Comparison of ENCODE assay signal across 8 mouse cellular contexts in the genomic region with DNA sequence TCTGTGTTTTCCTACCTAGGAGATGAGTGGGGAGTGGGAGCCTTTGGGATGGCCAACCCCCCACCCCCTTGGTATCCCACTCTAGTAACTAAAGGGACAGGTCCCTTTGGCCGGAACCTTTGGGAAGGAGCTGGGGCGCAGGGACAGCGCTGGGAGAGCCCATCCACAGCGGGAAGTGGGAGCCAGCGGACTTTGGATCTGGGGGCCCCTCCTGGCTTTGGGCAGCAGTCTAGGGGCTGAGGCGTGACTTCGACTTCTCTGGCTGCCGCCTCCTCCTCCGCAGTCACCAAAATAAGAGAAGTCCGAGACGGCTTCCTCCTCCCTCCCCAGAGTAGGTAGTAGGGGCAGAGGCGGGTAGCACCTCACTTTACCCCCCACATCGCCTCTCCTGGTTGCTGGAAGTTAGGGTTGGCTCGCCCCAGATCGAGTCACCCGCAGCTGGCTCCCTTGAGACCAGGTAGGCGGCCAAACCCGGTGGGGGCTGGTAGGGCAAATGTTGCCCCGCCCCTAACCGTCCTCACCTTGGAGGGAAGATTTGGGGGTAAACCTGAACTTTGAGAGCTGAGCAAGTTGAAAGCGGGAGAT. TPM values are rescaled to one million over a fixed set of nuclear protein-coding genes. Genes with fewer than 3 reads are reported as not detected.
DNase-seq lines count a peak whose midpoint lies in the region; ATAC-seq lines count a peak whose summit lies in the region.

A gene (plus strand): TSS at position 282 of the 585 bp plus-strand sequence.

- H3K9ac ChIP-seq in forebrain, embryonic 13.5 days, result no peak within 1 kb of the TSS
- H3K9ac ChIP-seq in midbrain, embryonic 13.5 days (replicated peaks), result 0 out of 2 replicates have a peak within 1 kb of the TSS, but pooled peaks have one; percentile 36

- ATAC-seq in forebrain, embryonic 13.5 days, result no peak
- ATAC-seq in midbrain, embryonic 13.5 days, result no peak

- WGBS in forebrain, embryonic 13.5 days, result 6% methylated on average over 20 of the region's 21 CpGs
- 8% methylated on average over 21 of the region's 21 CpGs for WGBS in midbrain, embryonic 13.5 days

- DNase-seq in heart, adult 11 months, result peak; percentile 94
- no peak for DNase-seq in heart, postnatal 36 days
- peak; percentile 39 for DNase-seq in kidney, postnatal 10 days
- peak; percentile 84 for DNase-seq in thymus, postnatal 25 days
- DNase-seq in urinary bladder, postnatal 14 days (ENCODE audit: low spot score), result no peak
- no peak for DNase-seq in layer of hippocampus, postnatal 14 days (ENCODE audit: low spot score in 2 of 2)

- intact Hi-C loops in heart, postnatal 36 days (cut with DNase I), result loop anchor here (2.0 kb wide), 1 partner anchor 13 kb away; no protein-coding TSS in a partner anchor

- H3K27ac ChIP-seq in forebrain, embryonic 13.5 days, result no peak within 1 kb of the TSS
- 0 out of 2 replicates have a peak within 1 kb of the TSS, but pooled peaks have one; percentile 39 for H3K27ac ChIP-seq in midbrain, embryonic 13.5 days

- H3K4me2 ChIP-seq in forebrain, embryonic 13.5 days, result peak within 1 kb of the TSS; percentile 42
- H3K4me2 ChIP-seq in midbrain, embryonic 13.5 days (replicated peaks), result peak within 1 kb of the TSS; percentile 46

- H3K27me3 ChIP-seq in forebrain, embryonic 13.5 days, result peaks cover 54% of the 10 kb centered on the region
- peaks cover 58% of the 10 kb centered on the region for H3K27me3 ChIP-seq in midbrain, embryonic 13.5 days

- no peaks in the 10 kb centered on the region for H3K36me3 ChIP-seq in forebrain, embryonic 13.5 days (ENCODE audit: poor library complexity, severe bottlenecking)
- no peaks in the 10 kb centered on the region for H3K36me3 ChIP-seq in midbrain, embryonic 13.5 days

- no peaks in the 10 kb centered on the region for H3K9me3 ChIP-seq in forebrain, embryonic 13.5 days (replicated peaks)
- H3K9me3 ChIP-seq in midbrain, embryonic 13.5 days, result no peaks in the 10 kb centered on the region

- H3K4me3 ChIP-seq in forebrain, embryonic 13.5 days, result no peak within 1 kb of the TSS
- peak within 1 kb of the TSS; percentile 12; the same call in 1 of the 2 replicates for H3K4me3 ChIP-seq in midbrain, embryonic 13.5 days (replicated peaks)

- H3K4me1 ChIP-seq in forebrain, embryonic 13.5 days, result peaks cover 26% of the 10 kb centered on the region
- peaks cover 36% of the 10 kb centered on the region for H3K4me1 ChIP-seq in midbrain, embryonic 13.5 days (replicated peaks)

RNA-seq across cellular contexts. Expression of the gene that starts here (rescaled TPM):
- total RNA-seq in heart, postnatal 36 days (2021), result under 1 TPM; 0.31 to 0.60 TPM
- polyA plus RNA-seq in forebrain, embryonic 13.5 days (2015; fragmentation: Nextera tagmentation; extraction: Ambion mirVana), result not detected in 2 replicates
- polyA plus RNA-seq in midbrain, embryonic 13.5 days (2015; fragmentation: Nextera tagmentation; extraction: Ambion mirVana), result 0.12 TPM in 1 of 2 replicates, not detected in the other
- total RNA-seq in layer of hippocampus, postnatal 14 days (2021), result not detected

Comparison
In these comparisons a context has a peak if more than half of its experiments do, and no peak if none do; other contexts are left out.
1. DNase-seq: peak in heart, adult 11 months (single experiment), kidney, postnatal 10 days (single experiment) and thymus, postnatal 25 days (single experiment); none in heart, postnatal 36 days (0 of 2), urinary bladder, postnatal 14 days (single experiment) and layer of hippocampus, postnatal 14 days (0 of 2).